Mouse (Mus musculus) testis, adult 2 months (tissue): ENCODE measurements around the gene Milr1.

ENCODE experiments used
- CTCF ChIP-seq: fragments of 200-500 bp; IDR thresholded peaks from 2 replicates; pipeline ENCODE4 v1.5.1; 2012; ENCODE audit warnings: low read depth, mild to moderate bottlenecking, inconsistent platforms, low read length, moderate library complexity; ENCODE audit not compliant: control insufficient read depth, insufficient read depth, insufficient replicate concordance
- POLR2A ChIP-seq: fragments of 200-500 bp; IDR thresholded peaks from 2 replicates; pipeline ENCODE4 v1.6.1; 2012; ENCODE audit warnings: low read depth, mild to moderate bottlenecking, inconsistent platforms, low read length, moderate library complexity; ENCODE audit not compliant: control insufficient read depth

- no peak for TF ChIP-seq POLR2A
- no peak for TF ChIP-seq CTCF
Observed at GRCm38 (mm10) chr11:106784476-106784875, 33.5 kb downstream of the Milr1 start.
